Mouse (Mus musculus): ENCODE measurements at regions not wholly inside any gene's neighbourhood (a gene's known extent, or its start where the extent isn't known, plus 50 kb on each side); places are given as distances from the start of the nearest gene placed in this dataset.
A peak's percentile ranks its signal among the peaks of the same experiment; 100 is the strongest.

DNA sequence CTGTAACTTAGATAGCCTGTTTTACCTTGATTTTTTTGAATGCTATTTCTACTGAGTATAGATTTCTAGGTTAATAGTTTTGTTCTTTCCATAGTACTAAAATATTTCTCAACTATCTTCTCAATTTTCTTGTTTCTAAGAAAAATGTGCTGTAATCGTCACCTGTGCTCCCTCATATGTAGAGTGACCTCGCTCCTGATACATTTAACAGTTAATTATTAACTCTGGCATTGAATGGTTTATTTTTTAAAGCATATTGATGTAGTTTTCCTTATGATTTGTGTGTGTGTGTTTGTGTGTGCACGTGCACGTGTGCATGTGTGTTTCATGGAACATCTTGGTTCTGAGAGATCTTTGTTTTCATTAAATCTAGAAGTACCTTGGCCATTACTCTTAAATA, 158.7 kb upstream of the Gm15217 start:
- Histone ChIP-seq H3K27me3 (no peaks in the 10 kb centered on the region), H3K9ac (no peak overlapping the region), H3K9me3 (no peaks in the 10 kb centered on the region), H3K4me2 (no peak overlapping the region), H3K4me1 (replicated peaks) (0 out of 2 replicates have a peak, but pooled peaks cover under 1% of the 10 kb centered on the region), H3K4me3 (no peak overlapping the region), H3K36me3 (no peaks in the 10 kb centered on the region), H3K27ac (replicated peaks) (no peak overlapping the region)
- WGBS = 90% methylated on average over 4 of the region's 4 CpGs
- no peak for ATAC-seq (ENCODE audit: low read depth)

DNA sequence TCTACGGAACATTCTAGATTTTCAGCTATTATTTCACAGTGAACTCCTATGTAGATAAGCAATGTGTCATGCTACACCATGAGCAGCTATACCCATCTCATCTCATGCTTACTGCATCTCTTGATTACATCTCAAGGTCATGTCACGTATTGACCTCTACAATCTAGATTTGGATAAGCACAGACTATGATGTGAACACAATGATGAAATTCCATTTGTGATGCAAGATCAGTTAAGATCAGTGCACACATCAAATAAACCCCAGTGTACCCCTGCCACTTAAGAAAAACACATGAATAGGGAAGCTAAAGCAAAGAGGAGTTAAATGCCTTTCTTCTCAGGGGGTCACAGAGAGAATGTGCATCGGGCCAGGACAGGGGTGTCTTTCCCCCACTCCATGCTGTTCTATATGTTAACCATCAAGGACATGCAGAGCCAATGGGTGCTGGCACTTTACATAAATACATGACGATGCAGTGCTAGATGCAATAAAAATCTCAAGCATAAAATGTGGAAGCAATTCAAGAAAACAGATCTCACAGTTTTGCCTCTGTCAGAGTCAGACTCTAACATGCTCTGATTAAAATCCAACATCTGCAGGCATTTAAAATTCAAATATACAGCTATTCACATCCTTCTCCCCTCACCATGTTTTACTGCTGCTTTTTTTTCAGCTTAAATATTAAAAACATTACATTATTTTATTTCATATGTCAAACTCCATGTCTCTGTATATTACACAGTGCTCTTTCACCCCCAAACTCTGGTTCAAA, 157.1 kb upstream of the Gm15217 start:
- Histone ChIP-seq H3K27ac (replicated peaks) (no peak overlapping the region), H3K4me3 (no peak overlapping the region), H3K4me2 (no peak overlapping the region), H3K9me3 (no peaks in the 10 kb centered on the region), H3K36me3 (no peaks in the 10 kb centered on the region), H3K9ac (no peak overlapping the region), H3K27me3 (no peaks in the 10 kb centered on the region), H3K4me1 (replicated peaks) (0 out of 2 replicates have a peak, but pooled peaks cover 4% of the 10 kb centered on the region)
- 82% methylated on average over 4 of the region's 4 CpGs for WGBS
- ATAC-seq (ENCODE audit: low read depth) = no peak

DNA sequence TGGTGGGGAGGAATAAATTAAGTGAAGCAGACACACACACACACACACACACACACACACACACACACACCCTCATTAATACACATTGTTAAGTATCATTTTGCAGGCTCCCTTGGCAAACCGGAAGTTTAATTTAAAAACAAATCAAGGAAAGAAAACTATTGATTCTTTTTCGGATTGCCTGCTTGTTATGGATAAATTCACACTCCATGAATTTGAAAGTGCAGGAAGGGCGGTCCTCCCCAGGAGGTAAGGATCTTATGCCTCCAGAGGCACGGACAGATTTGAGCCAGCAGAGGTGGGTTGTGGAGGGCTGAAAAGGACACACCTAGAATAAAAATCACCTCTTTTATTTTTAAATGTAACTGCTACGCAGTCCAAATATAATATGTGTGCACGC, 156.2 kb upstream of the Gm15217 start:
- 67% methylated on average over 6 of the region's 6 CpGs for WGBS
- Histone ChIP-seq H3K27ac (replicated peaks) (no peak overlapping the region), H3K9me3 (no peaks in the 10 kb centered on the region), H3K4me2 (no peak overlapping the region), H3K4me3 (no peak overlapping the region), H3K27me3 (no peaks in the 10 kb centered on the region), H3K9ac (no peak overlapping the region), H3K36me3 (no peaks in the 10 kb centered on the region), H3K4me1 (replicated peaks) (0 out of 2 replicates have a peak, but pooled peaks cover 4% of the 10 kb centered on the region)
- ATAC-seq (ENCODE audit: low read depth) = no peak

DNA sequence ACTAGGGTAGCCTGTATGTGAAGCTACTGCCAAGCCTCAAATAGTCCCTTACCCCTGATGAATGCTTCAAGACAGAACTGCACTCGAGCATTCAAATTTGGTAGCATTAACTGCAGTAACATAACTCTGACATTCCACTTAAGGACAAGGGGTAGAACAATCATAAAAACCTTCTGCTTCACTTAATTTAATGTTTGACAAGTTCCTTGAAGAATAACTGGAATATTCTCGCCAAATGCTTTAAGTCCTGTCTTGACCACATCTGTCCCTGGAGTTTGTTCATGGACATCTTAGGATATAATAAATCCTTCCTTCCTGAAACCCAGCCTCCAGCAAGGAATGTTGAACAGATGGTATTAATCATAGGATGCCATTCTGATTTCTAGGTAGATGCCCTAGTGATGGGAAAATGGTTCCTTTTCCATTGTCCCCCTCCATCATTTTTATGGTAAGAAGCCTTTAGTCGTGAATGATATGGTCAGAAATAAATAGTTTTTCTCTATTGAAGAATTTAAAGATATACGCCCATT, 154.7 kb upstream of the Gm15217 start:
- H3K4me1 ChIP-seq (replicated peaks) = 0 out of 2 replicates have a peak, but pooled peaks cover 4% of the 10 kb centered on the region
- no peak overlapping the region for H3K4me2 ChIP-seq
- H3K4me3 ChIP-seq = no peak overlapping the region
- H3K27ac ChIP-seq (replicated peaks) = no peak overlapping the region
- H3K27me3 ChIP-seq = no peaks in the 10 kb centered on the region
- H3K9ac ChIP-seq = no peak overlapping the region
- no peaks in the 10 kb centered on the region for H3K9me3 ChIP-seq
- H3K36me3 ChIP-seq = no peaks in the 10 kb centered on the region
- ATAC-seq (ENCODE audit: low read depth) = no peak
- WGBS = 83% methylated on average over 4 of the region's 4 CpGs

DNA sequence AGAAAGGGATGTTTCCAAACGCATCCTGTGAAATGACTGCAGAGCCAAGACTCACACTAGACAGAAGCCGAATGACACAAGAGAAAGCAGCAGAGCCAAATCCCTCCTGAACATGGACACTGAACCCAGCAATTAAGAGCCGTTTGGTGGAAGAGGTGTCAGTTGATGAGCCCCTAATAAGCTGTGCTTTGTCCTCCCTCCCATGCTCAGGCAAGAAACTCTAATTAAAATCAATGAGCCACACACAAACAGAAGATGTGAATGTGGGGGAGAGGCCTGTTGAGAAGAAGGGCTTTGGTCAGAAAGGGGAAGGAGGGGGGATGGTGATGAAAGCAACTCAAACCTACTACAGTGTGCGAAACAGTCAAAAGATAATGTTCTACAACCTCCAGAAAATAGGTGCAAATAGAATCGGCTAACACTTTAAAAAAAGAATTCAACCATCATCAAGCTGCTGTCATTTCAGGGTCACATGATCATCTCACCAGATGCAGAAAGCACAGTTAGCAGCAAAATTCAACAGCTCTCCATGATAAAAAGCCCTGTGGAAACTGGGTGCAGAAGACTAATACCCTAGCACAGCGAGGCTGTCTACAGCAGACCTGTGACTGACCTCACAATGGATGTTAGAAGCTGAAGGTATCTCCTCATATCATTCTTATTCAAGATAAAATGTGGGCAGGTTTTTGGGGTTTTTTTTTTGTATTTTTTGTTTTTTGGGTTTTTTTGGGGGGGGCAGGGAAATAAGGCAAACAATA, 153.2 kb upstream of the Gm15217 start:
- Histone ChIP-seq H3K36me3 (no peaks in the 10 kb centered on the region), H3K4me2 (no peak overlapping the region), H3K9me3 (no peaks in the 10 kb centered on the region), H3K27ac (replicated peaks) (no peak overlapping the region), H3K4me3 (no peak overlapping the region), H3K4me1 (replicated peaks) (0 out of 2 replicates have a peak, but pooled peaks cover 4% of the 10 kb centered on the region), H3K27me3 (no peaks in the 10 kb centered on the region), H3K9ac (no peak overlapping the region)
- 51% methylated on average over 6 of the region's 6 CpGs for WGBS
- no peak for ATAC-seq (ENCODE audit: low read depth)

DNA sequence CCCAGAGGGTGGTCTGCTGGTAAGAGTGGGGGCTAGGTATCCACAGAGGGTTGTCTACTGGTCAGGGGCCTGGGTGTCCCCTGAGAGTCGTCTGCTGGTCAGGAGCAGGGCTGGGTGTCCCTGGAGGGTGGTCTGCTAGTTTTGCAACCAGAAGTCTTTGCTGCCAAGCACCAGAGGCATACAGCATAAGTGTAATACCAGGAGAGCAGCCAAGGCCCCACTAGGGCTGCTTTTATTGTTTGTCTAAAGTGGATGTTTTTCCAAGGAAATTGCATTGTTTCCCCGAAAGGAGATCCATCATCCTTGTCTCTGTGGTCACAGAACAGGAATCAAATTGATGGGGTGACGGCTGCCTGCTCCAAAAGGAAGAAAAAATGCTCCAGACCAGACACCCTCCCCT, 145.2 kb upstream of the Gm15217 start:
- 52% methylated on average over 3 of the region's 3 CpGs for WGBS
- Histone ChIP-seq H3K27ac (replicated peaks) (no peak overlapping the region), H3K4me2 (no peak overlapping the region), H3K4me1 (replicated peaks) (no peaks in the 10 kb centered on the region), H3K27me3 (no peaks in the 10 kb centered on the region), H3K9me3 (no peaks in the 10 kb centered on the region), H3K36me3 (no peaks in the 10 kb centered on the region), H3K9ac (no peak overlapping the region), H3K4me3 (no peak overlapping the region)
- no peak for ATAC-seq (ENCODE audit: low read depth)

DNA sequence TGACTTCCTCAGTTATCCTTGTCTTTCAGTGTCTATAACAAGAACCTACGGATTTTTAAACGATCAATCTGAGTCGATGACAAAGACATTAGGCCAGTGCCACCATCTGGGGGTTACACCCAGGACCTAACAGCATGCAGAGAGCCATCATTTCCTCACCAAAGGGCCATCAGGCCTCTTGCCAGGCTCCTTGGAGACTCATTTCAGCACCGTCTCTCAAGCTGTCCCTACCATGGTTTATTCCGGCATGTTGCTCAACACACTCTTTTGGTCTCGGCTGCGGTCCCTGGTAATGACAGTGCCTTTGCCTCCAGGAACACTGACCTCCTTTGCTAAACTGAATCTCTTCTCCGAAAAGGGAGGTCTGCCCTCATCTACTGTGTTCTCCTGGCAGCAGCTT, 144.4 kb upstream of the Gm15217 start:
- no peak for ATAC-seq (ENCODE audit: low read depth)
- WGBS = 82% methylated on average over 8 of the region's 8 CpGs
- H3K4me3 ChIP-seq = no peak overlapping the region
- no peaks in the 10 kb centered on the region for H3K36me3 ChIP-seq
- no peaks in the 10 kb centered on the region for H3K4me1 ChIP-seq (replicated peaks)
- no peak overlapping the region for H3K27ac ChIP-seq (replicated peaks)
- H3K9ac ChIP-seq = no peak overlapping the region
- no peak overlapping the region for H3K4me2 ChIP-seq
- H3K9me3 ChIP-seq = no peaks in the 10 kb centered on the region
- H3K27me3 ChIP-seq = no peaks in the 10 kb centered on the region

DNA sequence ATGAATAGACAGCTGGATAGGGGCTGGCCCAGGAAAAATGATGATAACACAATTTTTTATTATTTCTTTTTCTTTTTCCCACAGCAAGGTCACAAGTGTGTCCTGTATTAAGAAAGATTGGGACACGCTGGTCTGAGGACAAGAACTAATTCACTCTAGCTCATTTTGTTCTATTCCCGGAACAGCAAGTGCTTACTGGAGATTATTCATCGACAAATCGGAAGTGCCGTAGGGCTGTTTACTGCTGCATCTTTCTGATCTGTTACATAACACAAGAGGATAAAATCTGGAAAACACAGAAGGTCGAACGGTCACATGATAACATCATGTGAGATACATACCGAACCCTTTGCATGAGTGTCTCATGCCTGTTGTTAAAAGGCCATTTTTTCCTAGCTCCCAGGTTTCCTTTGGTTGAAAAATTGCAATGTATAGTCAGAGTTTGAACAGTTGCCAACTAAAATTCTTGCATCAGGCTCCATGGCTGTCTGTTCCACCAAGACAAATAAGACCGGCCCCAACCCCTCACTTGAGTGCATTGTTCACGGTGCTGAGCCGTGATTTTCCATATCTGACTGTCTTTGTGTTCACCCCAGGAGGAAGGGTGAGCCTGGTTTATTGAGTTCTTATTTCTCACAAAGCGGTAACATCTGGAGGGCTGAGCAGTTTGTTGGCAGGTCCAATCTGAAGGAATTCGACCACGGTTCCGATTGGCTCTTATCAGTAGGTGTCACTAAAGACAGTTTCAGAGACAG, 139.0 kb upstream of the Gm15217 start:
- H3K4me2 ChIP-seq = no peak overlapping the region
- H3K36me3 ChIP-seq = no peaks in the 10 kb centered on the region
- 76% methylated on average over 15 of the region's 15 CpGs for WGBS
- H3K27me3 ChIP-seq = no peaks in the 10 kb centered on the region
- H3K9me3 ChIP-seq = no peaks in the 10 kb centered on the region
- peak; percentile 59 for ATAC-seq (ENCODE audit: low read depth)
- H3K4me3 ChIP-seq = no peak overlapping the region
- no peak overlapping the region for H3K9ac ChIP-seq
- peaks cover 7% of the 10 kb centered on the region; the same call in 1 of the 2 replicates for H3K4me1 ChIP-seq (replicated peaks)
- H3K27ac ChIP-seq (replicated peaks) = 0 out of 2 replicates have a peak overlapping the region, but pooled peaks have one; percentile 10

DNA sequence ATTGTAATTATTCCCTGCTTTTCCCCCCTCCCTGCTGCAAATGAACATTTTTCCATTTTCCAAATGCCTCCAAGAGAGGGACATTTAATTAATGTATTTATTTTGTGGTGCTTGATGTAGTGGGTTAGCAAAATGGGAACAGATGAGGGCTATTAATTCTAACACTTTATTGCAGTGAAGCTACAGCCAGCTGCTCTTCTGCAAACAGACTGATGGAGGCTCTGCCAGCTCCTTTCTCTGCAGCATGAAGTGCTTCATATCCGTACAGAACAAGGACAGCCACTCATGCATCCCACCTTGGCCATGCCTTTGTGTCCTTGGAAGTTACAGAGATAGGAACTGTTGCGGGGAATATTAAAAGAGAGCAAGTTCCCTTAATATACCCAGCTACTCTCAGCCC, 138.3 kb upstream of the Gm15217 start:
- no peaks in the 10 kb centered on the region for H3K27me3 ChIP-seq
- 71% methylated on average over 2 of the region's 2 CpGs for WGBS
- H3K9me3 ChIP-seq = no peaks in the 10 kb centered on the region
- H3K4me2 ChIP-seq = no peak overlapping the region
- peak overlapping the region; percentile 9 for H3K27ac ChIP-seq (replicated peaks)
- peaks cover 7% of the 10 kb centered on the region; the same call in 1 of the 2 replicates for H3K4me1 ChIP-seq (replicated peaks)
- ATAC-seq (ENCODE audit: low read depth) = peak; percentile 59
- no peaks in the 10 kb centered on the region for H3K36me3 ChIP-seq
- no peak overlapping the region for H3K9ac ChIP-seq
- no peak overlapping the region for H3K4me3 ChIP-seq

DNA sequence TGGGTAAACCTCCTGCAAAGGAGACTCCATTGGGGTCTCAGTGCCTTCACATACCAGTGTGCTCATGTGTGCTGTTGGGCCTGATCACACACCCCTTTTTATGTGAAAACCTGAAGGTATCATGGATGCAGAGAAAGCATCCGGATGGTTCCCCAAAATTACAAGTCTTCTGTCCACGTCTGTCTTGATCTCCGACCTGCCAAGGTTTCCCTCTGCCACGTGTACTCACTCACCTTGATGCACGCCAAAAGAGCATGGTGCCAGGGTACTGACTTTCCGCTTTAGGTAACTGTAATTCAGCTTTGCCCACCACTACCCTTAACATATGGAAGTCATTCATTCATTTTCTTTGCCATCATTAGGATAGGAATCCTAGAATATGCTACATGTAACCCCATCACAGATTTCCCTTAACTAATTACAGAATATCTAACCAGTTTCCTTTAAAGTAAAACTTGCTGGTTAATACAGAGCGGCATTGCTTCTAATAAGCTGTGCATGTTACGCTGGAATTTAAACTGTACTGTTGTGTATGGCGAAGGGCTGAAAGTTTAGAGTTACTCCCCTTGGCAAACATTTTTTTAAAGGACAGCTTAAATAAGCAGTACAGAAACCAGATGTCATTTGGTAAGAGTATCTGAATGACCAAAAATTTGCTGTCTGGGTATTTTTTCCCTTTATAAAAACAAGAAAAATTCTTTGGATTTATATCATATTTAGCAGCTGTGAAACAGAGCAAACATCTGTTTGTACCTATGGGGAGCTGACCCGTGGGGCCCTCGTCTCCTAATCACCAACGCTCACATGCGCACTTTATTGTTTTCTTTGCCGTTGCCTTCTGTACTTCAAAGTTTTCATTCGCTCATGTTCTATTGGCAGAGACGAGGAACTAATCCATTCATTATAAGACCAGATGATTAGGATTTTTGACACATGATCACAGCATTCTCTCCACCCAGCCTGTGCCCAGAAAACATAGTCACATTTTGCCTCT, 131.4 kb upstream of the Gm15217 start:
- Histone ChIP-seq H3K9me3 (no peaks in the 10 kb centered on the region), H3K9ac (no peak overlapping the region), H3K4me1 (replicated peaks) (no peaks in the 10 kb centered on the region), H3K4me2 (no peak overlapping the region), H3K27ac (replicated peaks) (no peak overlapping the region), H3K36me3 (no peaks in the 10 kb centered on the region), H3K4me3 (no peak overlapping the region), H3K27me3 (no peaks in the 10 kb centered on the region)
- 81% methylated on average over 16 of the region's 16 CpGs for WGBS
- no peak for ATAC-seq (ENCODE audit: low read depth)

DNA sequence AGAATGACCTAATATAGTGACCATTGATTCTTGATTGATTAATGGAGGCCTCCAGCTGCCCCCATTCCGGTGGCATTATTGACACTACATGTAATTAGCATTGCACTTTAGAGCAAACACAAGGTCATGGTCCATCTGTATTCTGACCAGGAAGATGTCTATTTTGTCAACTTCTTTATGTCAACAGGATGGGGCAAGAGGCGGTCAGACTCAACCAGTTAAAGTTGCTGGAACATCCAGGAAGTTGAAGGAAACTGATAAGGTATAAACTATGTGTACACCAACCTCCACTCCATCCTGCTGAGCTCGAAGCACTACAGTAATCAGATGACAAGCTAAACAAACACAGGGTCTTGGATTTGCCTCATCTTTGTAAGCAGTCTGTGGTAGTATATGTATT, 130.1 kb upstream of the Gm15217 start:
- no peaks in the 10 kb centered on the region for H3K27me3 ChIP-seq
- no peaks in the 10 kb centered on the region for H3K36me3 ChIP-seq
- H3K9me3 ChIP-seq = no peaks in the 10 kb centered on the region
- no peak overlapping the region for H3K27ac ChIP-seq (replicated peaks)
- no peak overlapping the region for H3K9ac ChIP-seq
- no peak overlapping the region for H3K4me2 ChIP-seq
- WGBS = 73% methylated on average over 3 of the region's 3 CpGs
- ATAC-seq (ENCODE audit: low read depth) = no peak
- H3K4me3 ChIP-seq = no peak overlapping the region
- H3K4me1 ChIP-seq (replicated peaks) = no peaks in the 10 kb centered on the region

Measured in neural tube, embryonic 13.5 days (tissue).